Mouse (Mus musculus) mature B cell (primary cell): ENCODE results near the gene Rrp7a.

ENCODE experiments used
- in situ Hi-C: fragments of 300-500 bp; cut with MboI; formaldehyde crosslinking; loops from 2 replicates; pipeline ENCODE4 v1.14.3; 2019

The Rrp7a gene

GRCm38 (mm10) chr15:83111874-83112273 lies 10.7 kb downstream of the Rrp7a start:
- in situ Hi-C loops: no loop called here

GRCm38 (mm10) chr15:83111290-83111689 lies 11.3 kb downstream of the Rrp7a start:
- in situ Hi-C loops: no loop called here

- in situ Hi-C loops: no loop called here
These were observed 14.8 kb downstream of the Rrp7a start for GRCm38 (mm10) chr15:83107814-83108213.

GRCm38 (mm10) chr15:83106426-83106825 lies 16.2 kb downstream of the Rrp7a start:
- in situ Hi-C loops: no loop called here

- in situ Hi-C loops: no loop called here
These were observed 19.5 kb downstream of the Rrp7a start for GRCm38 (mm10) chr15:83103111-83103510.

GRCm38 (mm10) chr15:83100332-83100662 lies 22.3 kb downstream of the Rrp7a start:
- in situ Hi-C loops: no loop called here

- in situ Hi-C loops: no loop called here
These were observed 22.9 kb downstream of the Rrp7a start for GRCm38 (mm10) chr15:83099533-83100331.

- in situ Hi-C loops: no loop called here
These were observed 26.7 kb downstream of the Rrp7a start for GRCm38 (mm10) chr15:83095950-83096349.

GRCm38 (mm10) chr15:83093687-83094086 lies 28.9 kb downstream of the Rrp7a start:
- in situ Hi-C loops: no loop called here

GRCm38 (mm10) chr15:83090874-83091273 lies 31.7 kb downstream of the Rrp7a start:
- in situ Hi-C loops: no loop called here

- in situ Hi-C loops: no loop called here
These were observed 33.3 kb downstream of the Rrp7a start, which contains the start of gene Serhl for GRCm38 (mm10) chr15:83089429-83089605. Serhl (plus strand) TSS chr15:83089506.

- in situ Hi-C loops: no loop called here
These were observed 33.8 kb downstream of the Rrp7a start for GRCm38 (mm10) chr15:83088495-83089428.

- in situ Hi-C loops: no loop called here
These were observed 35.8 kb downstream of the Rrp7a start for GRCm38 (mm10) chr15:83086636-83087328.

- in situ Hi-C loops: no loop called here
These were observed 36.7 kb downstream of the Rrp7a start for GRCm38 (mm10) chr15:83085901-83086300.

- in situ Hi-C loops: no loop called here
These were observed 38.5 kb downstream of the Rrp7a start for GRCm38 (mm10) chr15:83084022-83084640.

GRCm38 (mm10) chr15:83083530-83083929 lies 39.1 kb downstream of the Rrp7a start:
- in situ Hi-C loops: no loop called here

- in situ Hi-C loops: no loop called here
These were observed 46.7 kb downstream of the Rrp7a start for GRCm38 (mm10) chr15:83075607-83076525.

GRCm38 (mm10) chr15:83074179-83074578 lies 48.4 kb downstream of the Rrp7a start:
- in situ Hi-C loops: no loop called here

GRCm38 (mm10) chr15:83071752-83072151 lies 50.8 kb downstream of the Rrp7a start:
- in situ Hi-C loops: no loop called here

GRCm38 (mm10) chr15:83070942-83071341 lies 51.7 kb downstream of the Rrp7a start:
- in situ Hi-C loops: no loop called here

GRCm38 (mm10) chr15:83068270-83068669 lies 54.3 kb downstream of the Rrp7a start:
- in situ Hi-C loops: no loop called here
